In the genomic region with DNA sequence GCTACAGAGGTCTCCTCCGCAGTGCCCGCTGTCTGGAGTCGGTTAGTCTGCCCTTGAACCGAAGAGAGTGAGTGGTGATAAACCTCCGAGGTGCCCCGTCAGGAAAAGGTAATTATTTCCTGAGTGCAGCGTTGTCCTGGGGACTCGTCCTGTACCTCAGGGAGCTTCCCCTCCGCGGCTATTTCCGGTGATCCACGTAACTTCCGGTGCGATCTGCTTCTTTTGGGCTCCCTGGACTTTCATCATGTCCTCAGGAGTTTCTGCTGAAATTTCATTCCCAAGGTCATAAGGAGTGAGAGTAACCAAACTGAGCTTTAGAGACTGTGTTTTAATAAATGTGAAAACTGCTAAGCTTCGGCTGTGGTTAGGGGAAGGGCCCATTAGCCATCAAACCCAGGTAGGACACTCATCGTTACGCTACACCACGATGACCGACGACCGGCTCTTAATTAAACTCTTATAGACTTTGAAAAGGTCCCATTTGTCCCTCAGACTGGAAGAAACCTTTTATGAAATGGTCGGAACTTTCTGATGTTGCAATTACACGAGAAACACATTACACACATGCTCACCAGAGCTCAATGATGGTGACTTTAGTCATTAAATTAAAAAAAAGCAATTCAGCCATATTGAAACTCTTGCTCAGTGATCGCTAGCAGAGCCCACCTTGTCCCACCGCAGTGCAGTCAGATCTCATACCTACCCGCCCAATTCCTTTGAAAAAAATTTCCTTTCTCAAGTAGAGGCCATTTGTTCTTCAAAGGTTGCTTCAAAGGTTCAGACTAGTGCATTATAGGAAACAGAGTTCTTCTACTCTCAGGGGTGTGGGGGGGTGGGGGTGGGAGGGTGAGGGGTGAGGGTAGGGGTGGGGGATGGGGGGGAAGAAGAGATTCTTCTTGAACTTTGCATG, we compare ENCODE assay signal across 8 mouse cellular contexts.
DNase-seq lines count a peak whose midpoint lies in the region; ATAC-seq lines count a peak whose summit lies in the region.

No protein-coding gene starts in this region.

- no peak overlapping the region for H3K9ac ChIP-seq in kidney, embryonic 15.5 days

- H3K4me3 ChIP-seq in kidney, embryonic 15.5 days (replicated peaks), result no peak overlapping the region

- no peaks in the 10 kb centered on the region for H3K27me3 ChIP-seq in kidney, embryonic 15.5 days

- H3K4me1 ChIP-seq in kidney, embryonic 15.5 days, result no peaks in the 10 kb centered on the region

- H3K9me3 ChIP-seq in kidney, embryonic 15.5 days (replicated peaks), result no peaks in the 10 kb centered on the region

- no peak for ATAC-seq in kidney, embryonic 15.5 days (replicated peaks; ENCODE audit: low FRiP score)
- peak; percentile 69 for ATAC-seq in granulocyte monocyte progenitor cell, adult 5-6 weeks (replicated peaks; ENCODE audit: poor library complexity, severe bottlenecking)
- peak; percentile 75 for ATAC-seq in megakaryocyte progenitor cell, adult 5-6 weeks (replicated peaks; ENCODE audit: poor library complexity)

- peak; percentile 10 to 32 for DNase-seq in kidney, postnatal 25 days
- peak; percentile 68 for DNase-seq in thymus, postnatal 25 days
- DNase-seq in right cerebral cortex, postnatal 25 days, result no peak
- DNase-seq in urinary bladder, postnatal 10 days (ENCODE audit: low spot score), result no peak
- no peak for DNase-seq in right cerebral cortex, postnatal 36 days (ENCODE audit: low spot score in 2 of 2)

- H3K4me2 ChIP-seq in kidney, embryonic 15.5 days, result no peak overlapping the region

- no peaks in the 10 kb centered on the region for H3K36me3 ChIP-seq in kidney, embryonic 15.5 days

- WGBS in kidney, embryonic 15.5 days, result 72% methylated on average over 26 of the region's 26 CpGs

- no peak overlapping the region for H3K27ac ChIP-seq in kidney, embryonic 15.5 days

Comparison
In these comparisons a context has a peak if more than half of its experiments do, and no peak if none do; other contexts are left out.
1. DNase-seq: peak in kidney, postnatal 25 days (2 of 2) and thymus, postnatal 25 days (single experiment); none in right cerebral cortex, postnatal 25 days (single experiment), urinary bladder, postnatal 10 days (single experiment) and right cerebral cortex, postnatal 36 days (0 of 2).